Mouse (Mus musculus): ENCODE data around the gene Grik3. TPM values are rescaled to one million over a fixed set of nuclear protein-coding genes. Genes with fewer than 3 reads are reported as not detected.

The Grik3 gene
- total RNA-seq (2015; ENCODE audit: low replicate concordance) (0.38 TPM in 1 of 2 replicates, not detected in the other), total RNA-seq (2017; ENCODE audit: low replicate concordance) (not detected in 2 replicates)

DNA sequence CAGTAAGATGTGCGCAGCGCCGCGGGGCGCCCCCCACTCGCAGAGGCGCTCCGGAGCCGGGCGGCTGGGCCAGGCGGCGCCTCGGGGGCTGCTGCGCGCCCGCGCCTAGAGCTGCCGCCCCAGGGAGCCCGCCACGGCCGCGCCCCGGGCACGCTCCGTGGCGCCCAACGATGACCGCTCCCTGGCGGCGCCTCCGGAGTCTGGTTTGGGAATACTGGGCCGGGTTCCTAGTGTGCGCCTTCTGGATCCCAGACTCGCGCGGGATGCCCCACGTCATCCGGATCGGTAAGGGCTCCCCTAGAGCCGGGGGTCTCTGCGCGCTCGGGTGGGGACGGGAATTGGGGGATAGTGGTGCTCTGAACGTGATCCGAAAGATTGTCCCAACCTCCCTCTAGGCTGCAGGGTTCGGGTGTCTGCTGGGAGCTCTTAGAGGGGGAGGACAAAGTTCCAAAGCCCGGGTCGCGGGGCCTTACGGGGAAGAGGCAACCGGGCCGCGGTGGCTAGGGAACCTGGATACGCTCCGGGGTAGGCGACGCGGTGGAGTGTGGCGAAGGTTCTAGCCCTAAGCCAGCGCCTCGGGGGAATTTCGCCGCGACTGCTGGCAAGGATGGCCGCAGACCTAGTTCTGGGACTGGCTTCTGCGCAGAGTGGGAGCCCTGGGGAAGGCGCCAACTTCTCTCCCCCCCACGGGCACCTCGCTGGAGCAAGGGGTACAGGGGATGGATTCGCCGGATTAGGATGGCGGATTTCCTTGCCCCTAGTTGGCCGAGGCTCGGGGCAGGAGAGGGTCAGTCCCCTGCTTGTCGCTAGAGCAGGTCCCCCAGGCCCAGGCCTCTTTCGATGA, at the start of gene Grik3:
TSS of gene Grik3 (plus strand) at position 40 of the 844 bp plus-strand sequence.
- no peak for ATAC-seq (replicated peaks; ENCODE audit: low FRiP score, poor library complexity, severe bottlenecking)

GRCm38 (mm10) chr4:125441821-125442220, 48.7 kb upstream of the Grik3 start:
- ATAC-seq (replicated peaks; ENCODE audit: low FRiP score, poor library complexity, severe bottlenecking), result no peak

- no peak for ATAC-seq (replicated peaks; ENCODE audit: low FRiP score, poor library complexity, severe bottlenecking)
Observed at GRCm38 (mm10) chr4:125444366-125444765, 46.1 kb upstream of the Grik3 start.

GRCm38 (mm10) chr4:125450602-125451321, 39.7 kb upstream of the Grik3 start:
- ATAC-seq (replicated peaks; ENCODE audit: low FRiP score, poor library complexity, severe bottlenecking), result no peak

DNA sequence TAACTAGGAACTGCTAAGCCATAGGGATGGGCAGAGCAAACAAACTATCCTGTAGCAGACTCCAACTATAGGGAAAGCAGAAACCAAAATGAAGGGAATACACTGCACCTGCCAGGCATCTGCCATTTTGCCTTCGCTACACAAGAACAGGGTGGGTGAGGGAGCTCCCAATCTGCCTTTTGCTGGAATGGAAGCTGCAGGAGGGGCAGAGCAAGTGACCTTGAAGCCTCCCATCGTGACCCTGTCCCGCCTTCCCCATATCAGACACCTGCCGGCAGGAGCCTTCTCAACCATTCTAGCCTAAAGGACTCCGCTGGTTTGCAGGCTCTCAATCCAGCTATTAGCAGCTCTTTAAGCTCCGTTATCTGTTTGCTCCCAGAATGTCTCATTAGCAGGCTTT, 38.7 kb upstream of the Grik3 start:
- ATAC-seq (replicated peaks; ENCODE audit: low FRiP score, poor library complexity, severe bottlenecking), result no peak

GRCm38 (mm10) chr4:125456506-125456905, 34.0 kb upstream of the Grik3 start:
- no peak for ATAC-seq (replicated peaks; ENCODE audit: low FRiP score, poor library complexity, severe bottlenecking)

- no peak for ATAC-seq (replicated peaks; ENCODE audit: low FRiP score, poor library complexity, severe bottlenecking)
Observed at GRCm38 (mm10) chr4:125457152-125458093, 33.1 kb upstream of the Grik3 start.

DNA sequence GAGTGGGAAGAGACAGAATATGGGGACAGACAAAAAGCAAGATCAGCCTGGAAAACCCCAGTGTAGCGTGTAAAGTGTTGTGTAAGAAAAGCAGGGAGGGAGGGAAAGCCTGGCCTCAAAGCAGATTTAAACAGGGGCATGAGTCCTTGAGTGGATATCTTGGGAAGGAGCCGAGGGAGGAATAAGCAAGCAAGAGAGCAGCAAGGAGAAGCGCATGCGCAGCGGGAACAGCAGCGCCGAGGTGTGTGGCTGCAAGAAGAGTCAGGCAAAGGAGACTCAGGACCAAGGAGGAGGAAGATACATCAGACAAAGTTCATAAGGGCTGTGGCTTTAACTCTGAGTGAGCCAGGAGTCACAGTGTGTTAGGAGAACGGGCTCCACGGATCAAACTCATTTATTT, 30.7 kb upstream of the Grik3 start:
- ATAC-seq (replicated peaks; ENCODE audit: low FRiP score, poor library complexity, severe bottlenecking), result no peak

DNA sequence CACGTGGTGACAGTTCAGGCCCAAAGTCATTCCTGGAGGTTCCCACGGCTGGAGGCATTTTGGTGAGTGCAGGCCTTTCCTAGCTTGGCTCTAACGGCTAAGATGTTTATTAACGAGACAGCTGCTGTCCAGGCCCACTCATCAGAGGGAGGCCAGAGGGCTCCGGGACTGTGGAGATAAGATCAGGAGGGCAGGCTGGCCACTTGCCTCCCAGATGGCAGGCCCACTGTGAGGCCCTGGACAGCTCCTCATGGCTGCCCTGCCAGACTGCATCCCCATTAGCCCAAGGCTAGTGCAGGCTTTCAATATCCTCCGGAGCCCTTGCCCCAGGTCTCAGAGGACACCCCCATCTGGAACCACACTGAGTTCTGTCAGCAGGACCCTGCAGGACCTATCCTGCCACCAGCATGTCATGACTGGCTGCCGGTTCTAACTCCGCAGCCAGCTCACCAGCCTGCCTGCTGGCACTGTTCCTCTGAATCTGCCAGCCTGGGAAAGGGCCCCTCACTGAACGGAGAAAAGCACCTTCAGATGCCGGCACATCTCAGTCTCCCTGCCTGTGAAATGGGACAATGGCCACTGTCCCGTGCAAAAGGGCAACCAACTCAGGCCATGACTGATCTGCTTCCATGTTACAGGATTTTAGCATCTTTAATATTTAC, 20.7 kb upstream of the Grik3 start:
- no peak for ATAC-seq (replicated peaks; ENCODE audit: low FRiP score, poor library complexity, severe bottlenecking)

DNA sequence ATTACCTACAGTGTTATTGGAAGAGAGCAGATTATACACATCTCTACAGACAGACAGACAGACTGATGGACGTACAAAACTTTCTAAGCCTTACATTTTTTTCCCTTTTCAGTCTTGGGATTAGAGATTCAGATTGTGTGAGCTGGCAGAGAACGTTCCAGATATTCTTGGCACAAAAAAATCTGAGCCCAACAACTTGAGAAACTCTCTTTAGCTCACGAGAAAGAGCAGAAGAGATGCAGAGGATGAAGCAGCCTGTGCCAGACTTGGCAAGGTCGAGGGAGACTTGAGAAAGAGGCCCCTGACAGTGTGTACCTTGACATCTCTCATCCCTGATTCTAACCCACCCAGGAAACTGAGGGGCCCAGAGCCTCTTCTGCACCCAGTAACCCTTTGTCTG, 15.6 kb upstream of the Grik3 start:
- no peak for ATAC-seq (replicated peaks; ENCODE audit: low FRiP score, poor library complexity, severe bottlenecking)

DNA sequence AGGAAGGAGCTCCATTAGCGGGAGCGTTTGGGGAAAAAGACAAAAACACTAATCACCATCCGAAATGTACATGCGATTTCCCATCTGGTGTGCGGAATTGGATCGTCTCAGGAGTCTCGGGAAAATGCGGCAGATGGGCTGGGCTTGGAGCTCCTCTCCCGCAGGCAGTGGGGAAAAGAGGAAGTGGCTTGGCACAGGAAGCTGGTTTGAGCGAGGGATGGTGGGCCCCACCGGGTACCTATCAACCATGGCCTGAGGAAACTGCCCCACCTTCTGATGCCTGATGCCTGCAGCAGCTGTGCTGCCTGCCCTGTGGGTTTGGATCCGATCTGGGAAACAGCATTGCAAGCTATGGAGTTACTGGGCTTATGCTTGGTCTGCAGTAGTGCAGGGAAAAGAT, 12.4 kb upstream of the Grik3 start:
- ATAC-seq (replicated peaks; ENCODE audit: low FRiP score, poor library complexity, severe bottlenecking), result no peak

- no peak for ATAC-seq (replicated peaks; ENCODE audit: low FRiP score, poor library complexity, severe bottlenecking)
Observed at GRCm38 (mm10) chr4:125481256-125481655, 9.2 kb upstream of the Grik3 start.

- ATAC-seq (replicated peaks; ENCODE audit: low FRiP score, poor library complexity, severe bottlenecking), result no peak
Observed at GRCm38 (mm10) chr4:125484131-125484530, 6.4 kb upstream of the Grik3 start.

DNA sequence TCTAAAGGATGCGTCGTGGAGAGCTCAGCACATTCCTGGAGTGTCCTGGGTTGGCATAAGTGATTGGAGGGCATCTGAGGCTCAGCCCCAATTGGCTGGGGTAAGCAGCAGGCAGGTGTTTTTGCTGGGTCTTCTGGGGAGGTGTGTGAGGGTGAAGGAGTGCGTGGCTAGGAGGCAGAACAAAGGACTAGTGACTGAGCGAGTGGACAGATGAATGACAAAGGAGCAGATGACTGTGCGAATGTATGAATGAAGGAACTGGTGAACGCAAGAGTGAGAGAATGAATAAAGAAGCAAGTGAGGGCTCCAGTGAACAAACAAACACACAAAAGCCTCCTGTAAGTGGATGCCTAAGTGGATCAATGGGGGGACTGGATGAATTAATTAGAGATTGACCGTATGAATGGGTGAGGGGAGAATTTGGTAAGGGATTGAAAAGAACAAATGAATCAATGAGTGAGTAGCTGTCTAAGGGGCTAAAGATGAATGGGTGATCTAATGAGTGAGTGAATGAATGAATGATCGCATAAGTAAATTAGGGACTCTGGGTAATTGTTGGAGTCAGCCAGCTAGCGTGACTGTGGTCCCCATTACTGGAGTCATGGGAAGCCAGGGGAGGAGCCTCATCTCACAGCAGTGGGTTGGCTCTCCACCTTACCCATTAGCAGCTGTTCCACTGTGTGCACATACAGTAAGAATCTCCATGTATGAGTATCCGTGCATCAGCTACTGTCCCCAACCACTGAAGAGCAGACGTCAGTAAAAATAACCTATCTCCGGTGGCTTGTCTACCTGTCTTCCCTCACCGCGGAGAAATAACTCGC, 4.9 kb upstream of the Grik3 start:
- ATAC-seq (replicated peaks; ENCODE audit: low FRiP score, poor library complexity, severe bottlenecking), result no peak

- no peak for ATAC-seq (replicated peaks; ENCODE audit: low FRiP score, poor library complexity, severe bottlenecking)
Observed at GRCm38 (mm10) chr4:125486616-125487015, 3.9 kb upstream of the Grik3 start.

GRCm38 (mm10) chr4:125487031-125487430, 3.5 kb upstream of the Grik3 start:
- ATAC-seq (replicated peaks; ENCODE audit: low FRiP score, poor library complexity, severe bottlenecking), result no peak

- no peak for ATAC-seq (replicated peaks; ENCODE audit: low FRiP score, poor library complexity, severe bottlenecking)
Observed at GRCm38 (mm10) chr4:125488796-125489637, 1.5 kb upstream of the Grik3 start.
